Mouse (Mus musculus) cerebellum, adult 2 months (tissue): ENCODE measurements around the gene Cdsn.

Experiments used
- CTCF ChIP-seq: fragments of 200-500 bp; IDR thresholded peaks from 2 replicates; pipeline ENCODE4 v1.5.1; 2011; ENCODE audit warnings: low read depth, mild to moderate bottlenecking, control low read depth, low read length, moderate library complexity, borderline replicate concordance; ENCODE audit not compliant: insufficient read depth
- POLR2A ChIP-seq: fragments of 200-500 bp; IDR thresholded peaks from 2 replicates; pipeline ENCODE4 v1.6.1; 2011; ENCODE audit warnings: low read length, control low read depth, borderline replicate concordance; ENCODE audit not compliant: insufficient read depth

DNA sequence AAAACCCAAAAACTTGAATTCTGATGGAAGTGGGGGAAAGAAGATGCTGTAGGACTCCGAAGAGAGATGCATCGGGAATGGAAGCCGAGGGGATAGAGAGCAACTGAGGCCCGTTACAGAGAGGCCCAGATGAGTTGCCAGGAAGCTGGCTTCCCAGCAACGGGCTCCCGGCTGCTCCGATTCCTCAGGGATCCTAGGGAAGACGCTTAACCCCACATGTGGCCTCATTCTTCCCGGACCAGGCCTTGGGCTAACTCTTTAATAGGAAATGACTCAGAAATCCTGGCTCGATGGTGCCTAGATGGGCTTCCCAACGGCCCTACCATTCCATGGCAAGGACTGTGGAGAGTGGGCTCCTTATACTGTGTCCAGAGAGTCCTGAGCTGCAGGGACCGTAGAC lies 34.4 kb upstream of the Cdsn start:
- no peak for TF ChIP-seq POLR2A
- TF ChIP-seq CTCF = no peak
